Mouse (Mus musculus) adrenal gland, adult 2 months (tissue): ENCODE measurements around the gene Txnip. TPM values are rescaled to one million over a fixed set of nuclear protein-coding genes. Genes with fewer than 3 reads are reported as not detected.

ENCODE experiments used
- DNase-seq: peaks from one replicate; pipeline ENCODE4 v3.0.0; 2021
- polyA plus RNA-seq: library from polyadenylated mRNA; depleted of rRNA; stranded (reverse); fragments of >200 nt; gene quantifications from 2 replicates; pipeline ENCODE4 v1.2.3, GENCODE M21; 2012
- total RNA-seq, 2 experiments: library from RNA; stranded (reverse); gene quantifications; 2 replicates each; pipeline ENCODE4 v1.2.3; 2021

Gene Txnip
- total and polyA plus RNA-seq, 3 experiments, result 421 to 481 (median 430) TPM

- DNase-seq, result no peak
Measured at GRCm38 (mm10) chr3:96568605-96569004, 10.8 kb downstream of the Txnip start.

DNA sequence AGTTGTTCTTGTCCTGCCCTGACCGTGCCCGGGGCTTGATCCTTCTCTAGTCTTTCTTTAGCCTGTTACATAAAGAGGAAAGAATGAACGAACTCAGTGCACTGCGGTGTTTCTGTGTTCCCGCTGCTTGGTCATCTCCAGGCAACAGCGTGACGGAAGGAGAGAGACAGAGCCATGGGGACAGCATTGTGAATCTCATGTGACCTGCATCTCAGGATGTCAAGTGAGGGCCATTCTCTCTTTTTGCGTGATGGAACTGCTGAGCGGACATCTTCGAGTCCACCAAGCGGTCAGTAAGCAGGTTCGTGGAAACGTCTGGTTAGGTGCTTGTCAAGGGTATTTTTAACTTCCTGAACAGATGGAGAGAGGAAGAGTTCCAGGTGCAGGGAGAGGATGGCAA, 11.7 kb downstream of the Txnip start:
- DNase-seq, result no peak

DNA sequence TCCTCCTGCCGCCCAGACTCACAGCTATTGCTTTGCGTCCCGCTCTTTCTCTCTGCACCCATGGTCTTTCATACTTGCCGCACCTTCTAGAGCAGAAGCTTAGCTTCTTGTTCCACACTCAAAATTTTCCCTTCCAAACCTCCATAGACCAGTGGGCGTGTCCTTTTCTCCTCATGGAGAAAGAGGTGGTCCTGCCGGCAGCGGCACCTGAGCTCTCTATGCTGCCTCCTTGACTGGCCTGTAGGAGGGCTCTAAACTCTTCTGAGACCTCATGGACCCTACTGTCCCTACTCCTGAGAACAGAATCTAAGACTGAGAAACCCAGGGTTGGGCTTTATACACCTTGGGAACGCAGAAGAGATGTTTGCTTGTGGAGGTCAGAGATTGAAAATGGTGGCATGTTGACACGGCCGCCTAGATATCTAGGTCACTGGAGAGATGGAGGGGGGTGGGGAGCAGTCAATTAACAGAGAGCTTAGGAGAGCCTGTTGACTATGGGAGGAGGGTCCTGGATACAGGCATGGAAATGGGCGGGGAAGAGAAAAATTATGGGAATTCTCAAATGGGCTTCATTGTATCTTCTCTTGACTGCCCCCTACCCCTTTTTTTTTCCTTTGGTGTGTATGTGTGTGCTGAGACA, 12.3 kb downstream of the Txnip start:
- DNase-seq, result no peak

- DNase-seq, result no peak
Measured at GRCm38 (mm10) chr3:96570643-96571042, 12.9 kb downstream of the Txnip start.

GRCm38 (mm10) chr3:96571336-96571735, 13.6 kb downstream of the Txnip start:
- no peak for DNase-seq

DNA sequence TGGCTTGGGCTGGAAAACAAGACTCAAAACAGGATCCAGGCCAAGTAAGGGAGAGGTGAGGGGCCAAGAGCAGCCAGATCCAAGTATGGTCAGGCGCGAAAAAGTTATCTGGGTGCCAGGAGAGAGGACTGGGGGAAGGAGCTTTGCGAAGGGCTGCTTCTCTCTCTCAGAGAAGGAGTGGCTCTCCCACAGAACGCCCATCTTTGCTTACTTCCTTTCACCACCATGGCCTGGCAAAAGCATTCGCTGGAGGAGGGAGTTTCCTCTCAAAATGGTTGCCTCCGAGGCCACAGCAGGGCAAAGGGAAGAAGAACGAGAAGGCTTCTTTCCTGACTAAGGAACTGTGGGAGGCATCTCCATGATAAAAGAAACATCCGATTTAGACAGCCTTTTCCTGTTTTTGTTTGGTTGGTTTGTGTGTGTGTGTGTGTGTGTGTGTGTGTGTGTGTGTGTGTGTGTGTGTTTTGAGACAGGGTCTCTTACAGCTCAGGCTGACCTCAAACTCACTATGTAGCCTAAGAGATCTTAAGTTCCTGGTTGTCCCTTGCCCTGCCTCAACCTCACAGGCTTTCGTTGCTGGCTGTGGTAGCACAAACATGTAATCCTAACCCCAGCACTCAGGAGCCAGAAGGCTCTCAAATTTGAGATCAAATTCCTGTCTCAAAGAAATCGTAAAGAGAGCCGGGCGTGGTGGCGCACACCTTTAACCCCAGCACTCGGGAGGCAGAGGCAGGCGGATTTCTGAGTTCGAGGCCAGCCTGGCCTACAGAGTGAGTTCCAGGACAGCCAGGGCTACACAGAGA, 14.3 kb downstream of the Txnip start:
- no peak for DNase-seq

DNA sequence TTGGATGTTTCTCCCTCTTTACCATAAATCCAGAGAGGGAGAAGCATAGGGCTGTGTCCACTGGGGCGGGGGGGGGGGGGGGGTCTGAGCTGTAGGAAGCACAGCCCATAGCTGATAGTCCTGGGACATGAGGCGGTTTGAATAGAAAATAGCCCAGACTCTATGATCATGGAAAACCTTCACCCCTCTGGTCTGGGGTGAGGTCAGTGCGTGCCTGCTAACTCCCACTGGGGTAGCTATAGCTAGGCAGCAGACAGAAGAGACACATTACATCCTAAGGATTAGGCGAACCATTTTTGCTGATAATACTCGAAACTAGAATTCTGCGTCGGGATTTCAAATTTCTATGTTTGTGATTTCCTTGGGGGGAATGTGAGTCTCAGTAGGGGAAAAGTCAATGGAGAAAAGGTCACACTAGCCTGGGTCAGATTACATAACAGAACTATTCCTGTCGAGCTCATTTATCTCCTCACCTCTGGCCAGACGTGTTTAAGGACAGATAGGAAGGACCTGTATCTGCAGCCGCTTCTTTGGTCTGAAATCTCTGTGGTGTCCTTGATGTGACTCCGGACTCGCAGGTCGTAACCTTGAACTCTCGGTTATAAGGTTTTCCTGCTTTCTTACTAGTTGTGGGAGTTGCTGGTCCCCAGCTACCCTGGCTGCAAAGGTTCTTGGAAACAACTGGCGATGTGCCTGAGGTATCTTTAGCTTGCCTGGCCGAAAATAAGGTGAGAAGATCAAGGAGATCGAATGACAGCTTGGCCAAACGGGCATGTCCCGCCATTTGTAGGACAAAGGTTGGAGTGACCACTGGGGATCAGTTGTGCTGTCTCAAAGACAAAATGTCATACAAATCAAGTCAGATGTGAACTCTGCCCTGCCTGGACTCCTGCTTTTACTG, 16.1 kb downstream of the Txnip start:
- DNase-seq, result peak; percentile 74

GRCm38 (mm10) chr3:96575272-96575984, 17.7 kb downstream of the Txnip start:
- peak; percentile 73 for DNase-seq

GRCm38 (mm10) chr3:96576005-96576658, 18.4 kb downstream of the Txnip start:
- DNase-seq, result peak; percentile 89

DNA sequence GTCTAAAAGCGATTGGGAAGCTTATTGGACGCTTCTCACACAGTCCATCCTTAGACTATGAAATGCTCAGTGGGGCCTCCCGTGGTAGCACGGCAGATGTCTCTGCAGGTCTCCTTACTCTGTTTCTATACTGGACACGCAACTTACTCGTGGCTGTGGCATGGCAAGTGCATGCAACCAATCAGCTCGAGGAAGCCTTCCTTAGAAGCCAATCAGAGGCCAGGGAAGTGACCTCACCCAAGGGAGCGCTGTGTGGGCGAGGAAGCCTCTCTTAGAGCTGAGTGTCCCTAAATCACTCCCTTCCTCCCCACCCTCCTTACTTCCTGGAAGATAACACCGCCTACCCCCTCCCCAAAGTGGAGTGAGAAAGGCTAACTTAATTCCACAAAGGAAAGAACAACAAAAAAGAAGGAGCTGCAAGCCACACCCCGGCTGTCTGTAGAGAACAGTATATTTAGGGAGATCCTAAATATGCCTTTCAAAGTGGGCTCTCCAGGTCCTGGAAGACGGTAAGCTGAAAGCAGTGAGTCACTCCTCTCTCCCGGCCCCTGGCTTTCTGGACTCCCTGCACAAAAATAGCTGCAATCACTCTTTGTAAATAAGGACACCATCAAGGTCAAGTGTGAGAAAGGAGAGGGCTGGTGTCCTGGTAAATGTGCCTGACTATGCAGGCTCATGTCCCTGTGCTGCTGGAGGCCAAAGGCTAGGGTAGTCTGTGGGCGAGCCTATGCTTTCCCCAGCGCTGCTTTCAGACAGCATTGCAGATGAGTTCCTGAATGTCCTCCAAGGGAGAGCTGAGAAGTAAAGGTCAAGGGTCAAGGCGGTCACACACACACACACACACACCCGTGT, 19.2 kb downstream of the Txnip start, which contains the start of gene Gm16253:
Gene Gm16253, plus strand, starts transcription at position 295 of the 852 bp plus-strand sequence.
- peak; percentile 94 for DNase-seq

GRCm38 (mm10) chr3:96577566-96577965, 19.8 kb downstream of the Txnip start:
- no peak for DNase-seq

DNA sequence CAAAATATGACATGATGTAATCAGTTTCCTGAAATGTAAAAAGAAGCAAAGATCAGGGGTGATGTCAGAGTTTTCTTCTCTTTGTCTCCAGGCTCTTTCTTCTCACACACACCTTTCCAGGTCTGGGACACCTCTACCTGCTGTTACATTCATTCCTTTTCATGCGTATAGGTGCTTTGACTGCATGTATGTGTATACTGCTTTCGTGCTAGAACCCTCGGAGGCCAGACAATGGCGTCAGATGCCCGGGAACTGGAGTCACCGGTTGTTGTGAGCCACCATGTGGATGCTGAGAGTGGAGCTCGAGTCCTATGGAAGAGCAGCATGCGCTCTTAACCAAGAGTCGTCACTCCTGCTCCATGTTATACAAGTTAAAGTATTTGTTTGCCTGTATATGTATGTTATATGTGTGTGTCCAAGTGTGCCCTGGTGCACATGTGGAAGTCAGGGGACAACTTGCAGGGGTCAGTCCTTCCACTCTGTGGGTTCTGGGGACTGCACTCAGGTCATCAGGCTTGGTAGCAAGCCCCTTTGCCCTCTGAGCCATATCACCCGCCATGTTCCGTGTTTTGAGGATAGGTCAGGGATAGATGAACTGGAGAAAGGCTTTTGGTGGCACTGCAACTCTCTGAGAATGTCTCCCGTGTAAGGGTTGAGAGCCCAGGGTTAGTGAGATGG, 20.9 kb downstream of the Txnip start:
- DNase-seq, result no peak

GRCm38 (mm10) chr3:96579239-96579750, 21.5 kb downstream of the Txnip start:
- DNase-seq, result no peak

GRCm38 (mm10) chr3:96579885-96580454, 22.2 kb downstream of the Txnip start:
- DNase-seq, result peak; percentile 93

DNA sequence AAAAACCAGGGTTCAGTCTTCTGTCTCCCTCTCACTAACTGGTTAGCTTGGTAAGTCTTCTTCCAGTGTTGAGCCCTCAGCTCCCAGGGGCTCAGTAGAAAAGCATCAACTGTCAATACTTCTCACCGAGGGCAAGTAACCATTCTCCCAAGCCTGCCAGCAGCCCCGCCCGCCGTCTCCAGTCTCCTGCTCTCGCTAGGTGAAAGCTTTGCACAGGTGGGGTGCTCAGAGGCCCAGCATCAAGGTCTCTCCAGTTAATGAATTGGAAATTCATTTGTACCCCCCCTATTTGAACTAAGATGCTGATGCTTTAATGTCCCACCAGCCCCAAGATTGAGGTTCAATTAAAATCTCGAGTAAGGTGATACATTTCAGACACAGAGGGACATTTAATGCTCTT, 23.4 kb downstream of the Txnip start:
- no peak for DNase-seq

DNA sequence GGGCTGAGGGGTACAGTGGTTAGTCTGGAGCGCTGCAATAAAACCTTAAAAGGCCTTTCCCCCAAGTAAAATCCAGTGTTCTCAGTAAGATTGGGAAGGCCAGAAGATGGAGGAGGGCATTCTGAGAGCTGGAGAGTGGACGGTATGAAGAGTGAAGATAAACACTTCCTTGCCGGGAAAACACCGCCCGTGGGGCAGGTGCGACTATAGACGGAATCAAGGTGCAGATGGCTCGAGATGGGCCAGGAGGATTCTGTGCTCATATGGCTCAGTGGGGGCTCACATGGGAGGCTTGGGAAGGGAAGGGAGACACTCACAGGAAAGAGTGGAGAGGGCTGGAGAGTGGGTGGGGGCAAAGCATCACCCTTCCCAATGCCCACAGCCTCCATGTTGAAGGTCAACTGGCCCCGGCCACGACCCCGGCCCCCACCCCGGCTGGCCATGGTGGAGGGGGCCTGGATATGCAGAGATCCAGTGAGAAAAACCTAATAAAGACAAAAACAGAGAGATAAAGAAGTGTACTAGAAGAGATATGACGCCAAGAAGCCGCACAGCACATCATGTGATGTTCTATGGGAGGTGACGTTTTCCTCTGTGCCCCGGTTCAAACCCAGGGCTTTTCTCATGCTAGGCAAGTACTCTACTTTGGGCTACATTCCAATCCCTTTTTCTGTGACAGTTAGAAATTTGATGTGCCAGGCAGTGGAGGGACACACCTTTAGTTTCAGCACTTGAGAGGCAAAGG, 24.2 kb downstream of the Txnip start:
- no peak for DNase-seq

DNA sequence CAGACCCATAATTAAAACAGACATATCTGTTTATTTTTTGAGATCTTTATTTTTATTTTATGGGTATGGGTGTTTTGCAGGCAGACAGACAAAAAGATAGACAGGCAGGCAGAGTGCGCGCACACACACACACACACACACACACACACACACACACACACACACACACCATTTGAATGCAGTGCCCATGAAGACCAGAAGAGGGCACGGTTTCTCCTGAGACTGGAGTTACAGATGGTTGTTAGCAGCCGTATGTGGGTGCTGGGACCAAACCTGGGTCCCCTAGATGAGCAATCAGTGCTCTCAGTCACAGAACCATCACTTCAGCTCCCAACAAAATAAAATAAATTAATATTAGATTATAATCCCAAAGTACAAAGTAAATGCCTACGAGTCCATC, 25.6 kb downstream of the Txnip start:
- no peak for DNase-seq

DNA sequence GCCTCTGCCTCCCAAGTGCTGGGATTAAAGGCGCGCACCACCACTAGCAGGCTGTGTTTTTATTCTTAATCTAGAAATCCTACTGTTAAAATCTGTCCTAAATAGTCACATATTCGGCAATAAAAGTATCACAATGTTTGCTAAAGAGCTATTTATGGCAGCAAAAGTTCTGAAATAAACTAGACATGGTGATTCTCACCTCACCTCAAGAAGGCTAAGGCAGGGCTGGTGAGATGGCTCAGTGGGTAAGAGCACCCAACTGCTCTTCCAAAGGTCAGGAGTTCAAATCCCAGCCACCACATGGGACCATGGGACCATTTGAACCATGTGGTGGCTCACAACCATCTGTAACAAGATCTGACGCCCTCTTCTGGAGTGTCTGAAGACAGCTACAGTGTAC, 32.9 kb downstream of the Txnip start:
- no peak for DNase-seq
